Mouse (Mus musculus): Measurements from ENCODE around the gene Arhgap28.

DNA sequence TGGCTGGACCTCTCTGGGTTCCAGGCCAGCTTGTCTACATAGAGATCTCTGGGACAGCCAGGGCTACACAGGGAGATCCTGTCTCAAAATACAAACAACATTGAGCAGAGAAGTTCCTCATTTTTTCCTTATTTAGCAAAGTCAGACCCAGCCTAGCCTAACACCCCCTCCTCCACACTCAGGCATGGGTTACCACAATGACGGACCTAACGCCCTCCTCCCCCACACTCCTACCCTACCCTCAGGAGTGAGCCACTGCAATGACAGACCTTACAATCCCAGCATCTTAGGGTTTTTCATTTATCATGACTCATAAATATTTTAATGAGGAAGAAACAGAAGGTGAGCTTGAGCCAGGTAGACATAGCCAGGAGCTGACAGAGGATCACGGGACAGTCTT is 73.0 kb downstream of the Arhgap28 start:
- TF ChIP-seq CTCF (IDR thresholded peaks at IDR 0.05; ENCODE audit: low read depth, low read length): no peak
- no peak for TF ChIP-seq TAL1 (conservative IDR thresholded peaks at IDR 0.05; ENCODE audit: low read depth, low read length)
- no peak for TF ChIP-seq POLR2AphosphoS5 (IDR thresholded peaks at IDR 0.05; ENCODE audit: insufficient replicate concordance, low read depth, low read length)
- TF ChIP-seq GATA1 (IDR thresholded peaks at IDR 0.05; ENCODE audit: borderline replicate concordance, low read length): no peak
- no peak for TF ChIP-seq GATA2 (IDR thresholded peaks at IDR 0.05; ENCODE audit: borderline replicate concordance, low read depth, low read length)

All from G1E (cell line).